Mouse (Mus musculus) intestine, embryonic 15.5 days (tissue): ENCODE data around the gene Fbxl3. TPM values are rescaled to one million over a fixed set of nuclear protein-coding genes. Genes with fewer than 3 reads are reported as not detected.

Experiments used
- polyA plus RNA-seq: library from polyadenylated mRNA; unstranded; fragments of >200 nt; fragmentation: Nextera tagmentation; extraction: Ambion mirVana; gene quantifications from 2 replicates; pipeline ENCODE4 v1.2.1, GENCODE M21; 2015

The Fbxl3 gene
- polyA plus RNA-seq, 1 experiment from 2014 or later, result 23.0 TPM

Other genes with a start within 250 kb of the Fbxl3 start
- 10.2 and 11.9 TPM in 2 replicates for gene Kctd12, start 116.9 kb downstream of the Fbxl3 start, polyA plus RNA-seq
- 0.06 and 0.08 TPM in 2 replicates for gene Acod1, start 52.6 kb downstream of the Fbxl3 start, polyA plus RNA-seq
- gene Cln5, start 29.4 kb downstream of the Fbxl3 start, polyA plus RNA-seq, result 29.0 and 29.6 TPM in 2 replicates
- 16.9 and 18.9 TPM in 2 replicates for gene Mycbp2, start 247.2 kb upstream of the Fbxl3 start, polyA plus RNA-seq